28 mouse cellular contexts compared by ENCODE assay signal in genomic region chr17:79060221-79060620, GRCm38 (mm10).
"Had no signal": no experiment of that assay in that cellular context is flagged by ENCODE, and none has a peak within 500 bp of the region (broad histone marks: within the 10 kb centered on the region; RNA-seq: fewer than 3 reads in every experiment).

No protein-coding gene starts in this region.

- H3K9ac ChIP-seq: heart, embryonic 13.5 days; heart, embryonic 15.5 days; hindbrain, embryonic 13.5 days; hindbrain, embryonic 15.5 days; kidney, embryonic 15.5 days; limb, embryonic 12.5 days; liver, embryonic 13.5 days had no signal

- ATAC-seq: hindbrain, postnatal 0 days; intestine, embryonic 16.5 days had no signal

- H3K27me3 ChIP-seq: heart, embryonic 13.5 days; heart, embryonic 15.5 days; hindbrain, embryonic 13.5 days; hindbrain, embryonic 15.5 days; kidney, embryonic 15.5 days; liver, embryonic 13.5 days had no signal

- H3K9me3 ChIP-seq: heart, embryonic 13.5 days; heart, embryonic 15.5 days; hindbrain, embryonic 13.5 days; hindbrain, embryonic 15.5 days; kidney, embryonic 15.5 days; limb, embryonic 10.5 days; limb, embryonic 12.5 days; liver, embryonic 13.5 days had no signal

- H3K4me1 ChIP-seq: hindbrain, embryonic 13.5 days; hindbrain, embryonic 15.5 days; kidney, embryonic 15.5 days; limb, embryonic 10.5 days; limb, embryonic 12.5 days; liver, embryonic 13.5 days had no signal

- DNase-seq: gastrocnemius, adult 2 months; gastrocnemius, postnatal 10 days; gastrocnemius, postnatal 25 days; heart, adult 11 months; heart, adult 2 months; heart, postnatal 14 days; heart, postnatal 36 days; kidney, adult 11 months; kidney, adult 2 months; kidney, adult 9 months; kidney, postnatal 14 days; kidney, postnatal 36 days; layer of hippocampus, adult 9-11 months; layer of hippocampus, postnatal 36 days; liver; liver, embryonic 13.5 days had no signal

- H3K36me3 ChIP-seq: heart, embryonic 13.5 days; heart, embryonic 15.5 days; hindbrain, embryonic 13.5 days; hindbrain, embryonic 15.5 days; kidney, embryonic 15.5 days; limb, embryonic 10.5 days; limb, embryonic 12.5 days; liver, embryonic 13.5 days had no signal

- H3K4me2 ChIP-seq: heart, embryonic 11.5 days; heart, embryonic 13.5 days; heart, embryonic 15.5 days; hindbrain, embryonic 13.5 days; hindbrain, embryonic 15.5 days; kidney, embryonic 15.5 days; limb, embryonic 12.5 days; liver, embryonic 11.5 days; liver, embryonic 13.5 days had no signal

- H3K4me3 ChIP-seq: gastrocnemius, adult 2 months; heart, adult 2 months; heart, embryonic 13.5 days; heart, embryonic 15.5 days; hindbrain, embryonic 13.5 days; hindbrain, embryonic 15.5 days; kidney, embryonic 15.5 days; limb, embryonic 10.5 days; limb, embryonic 12.5 days; liver, embryonic 13.5 days had no signal

- H3K27ac ChIP-seq: gastrocnemius, adult 2 months; heart, adult 2 months; heart, embryonic 13.5 days; heart, embryonic 15.5 days; hindbrain, embryonic 13.5 days; hindbrain, embryonic 15.5 days; hindbrain, postnatal 0 days; kidney, embryonic 15.5 days; kidney, postnatal 0 days; limb, embryonic 10.5 days; limb, embryonic 12.5 days; liver, embryonic 13.5 days had no signal
